Mouse (Mus musculus): Measurements from ENCODE around the gene Vmn1r117. TPM values are rescaled to one million over a fixed set of nuclear protein-coding genes. Genes with fewer than 3 reads are reported as not detected.
"Not testable (repeated sequence)": the region's sequence is repeated elsewhere in the genome, so short reads cannot be mapped to it uniquely, and the experiment has no call there.

Vmn1r117 gene
- total RNA-seq (2014; rRNA removed) (not detected in 2 replicates), polyA plus RNA-seq (2015; fragmentation: Nextera tagmentation; extraction: Ambion mirVana) (not detected in 2 replicates)

DNA sequence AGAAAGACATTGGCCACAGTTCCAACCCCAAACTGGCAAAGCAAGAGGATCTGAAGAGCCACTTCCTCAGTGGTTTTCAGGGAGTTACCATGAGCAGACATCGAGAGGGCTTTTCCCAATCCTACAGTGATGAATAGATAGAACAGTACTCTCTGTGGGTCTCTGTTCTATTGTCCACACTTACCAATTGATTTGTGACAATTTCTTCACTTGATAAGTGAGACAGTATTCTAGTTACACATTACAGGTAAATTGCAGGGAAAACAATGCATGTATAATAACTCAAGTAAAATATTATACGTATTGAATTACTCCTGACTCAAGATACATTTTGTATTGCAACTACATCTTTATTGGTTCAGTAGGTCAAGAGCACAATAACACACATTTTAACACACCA lies at the start of gene Vmn1r117:
Gene Vmn1r117 (minus strand): TSS at position 101 of the 400 bp plus-strand sequence.
- H3K27me3 ChIP-seq (ENCODE audit: insufficient read depth, low read length); ATAC-seq; H3K4me3 ChIP-seq (ENCODE audit: low read depth, low read length); H3K9ac ChIP-seq; H3K27ac ChIP-seq (ENCODE audit: low read depth, low read length); H3K4me1 ChIP-seq (ENCODE audit: insufficient read depth); H3K9me3 ChIP-seq (ENCODE audit: low read length); DNase-seq; H3K36me3 ChIP-seq (ENCODE audit: insufficient read depth); H3K4me2 ChIP-seq (ENCODE audit: low read depth): not testable (repeated sequence)
- WGBS: no CpG with 5 or more reads among the region's 2 CpGs

DNA sequence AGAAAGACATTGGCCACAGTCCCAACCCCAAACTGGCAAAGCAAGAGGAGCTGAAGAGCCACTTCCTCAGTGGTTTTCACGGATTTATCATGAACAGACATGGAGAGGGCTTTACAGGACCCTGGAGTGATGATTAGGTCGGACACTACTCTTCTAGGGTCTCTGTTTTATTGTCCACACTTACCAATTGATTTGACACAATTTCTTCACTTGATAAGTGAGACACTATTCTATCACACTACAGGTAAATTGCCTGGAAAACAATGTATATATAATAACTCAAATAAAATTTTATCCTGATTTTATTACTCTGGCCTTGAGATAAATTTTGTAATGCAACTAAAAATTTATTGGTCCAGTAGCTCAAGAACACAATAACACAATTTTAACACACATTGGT lies 28.3 kb upstream of the Vmn1r117 start, which contains the start of gene Vmn1r118:
Gene Vmn1r118 (minus strand): TSS at position 101 of the 400 bp plus-strand sequence.
- H3K27me3 ChIP-seq (ENCODE audit: insufficient read depth, low read length); ATAC-seq; H3K4me1 ChIP-seq (ENCODE audit: insufficient read depth); H3K9ac ChIP-seq; H3K27ac ChIP-seq (ENCODE audit: low read depth, low read length); H3K4me3 ChIP-seq (ENCODE audit: low read depth, low read length); H3K36me3 ChIP-seq (ENCODE audit: insufficient read depth); H3K4me2 ChIP-seq (ENCODE audit: low read depth); H3K9me3 ChIP-seq (ENCODE audit: low read length); DNase-seq: not testable (repeated sequence)
- WGBS: no CpG with 5 or more reads among the region's 2 CpGs

DNA sequence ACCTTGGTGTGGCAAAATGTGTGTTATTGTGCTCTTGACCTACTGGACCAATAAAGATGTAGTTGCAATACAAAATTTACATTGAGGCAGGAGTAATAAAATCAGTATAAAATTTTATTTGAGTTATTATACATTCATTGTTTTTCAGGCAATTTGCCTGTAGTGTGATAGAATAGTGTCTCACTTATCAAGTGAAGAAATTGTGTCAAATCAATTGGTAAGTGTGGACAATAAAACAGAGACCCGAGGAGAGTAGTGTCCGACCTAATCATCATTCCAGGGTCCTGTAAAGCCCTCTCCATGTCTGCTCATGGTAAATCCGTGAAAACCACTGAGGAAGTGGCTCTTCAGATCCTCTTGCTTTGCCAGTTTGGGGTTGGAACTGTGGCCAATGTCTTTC lies 12.0 kb downstream of the Vmn1r117 start, which contains the start of gene Vmn1r116:
Gene Vmn1r116 (plus strand): TSS at position 301 of the 400 bp plus-strand sequence.
- not testable (repeated sequence) for ATAC-seq; H3K36me3 ChIP-seq (ENCODE audit: insufficient read depth); H3K9ac ChIP-seq; H3K27ac ChIP-seq (ENCODE audit: low read depth, low read length); H3K4me2 ChIP-seq (ENCODE audit: low read depth); H3K9me3 ChIP-seq (ENCODE audit: low read length); DNase-seq; H3K4me3 ChIP-seq (ENCODE audit: low read depth, low read length); H3K4me1 ChIP-seq (ENCODE audit: insufficient read depth); H3K27me3 ChIP-seq (ENCODE audit: insufficient read depth, low read length)
- 55% methylated on average over 3 of the region's 3 CpGs for WGBS

DNA sequence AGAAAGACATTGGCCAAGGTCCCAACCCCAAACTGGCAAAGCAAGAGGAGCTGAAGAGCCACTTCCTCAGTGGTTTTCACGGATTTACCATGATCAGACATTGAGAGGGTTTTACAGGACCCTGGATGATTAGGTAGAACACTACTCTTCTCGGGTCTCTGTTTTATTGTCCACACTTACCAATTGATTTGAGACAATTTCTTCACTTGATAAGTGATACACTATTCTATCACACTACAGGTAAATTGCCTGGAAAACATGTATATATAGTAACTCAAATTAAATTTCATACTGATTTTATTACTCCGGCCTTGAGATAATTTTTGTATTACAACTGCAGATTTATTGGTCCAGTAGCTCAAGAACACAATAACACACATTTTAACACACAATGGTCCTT lies 39.0 kb downstream of the Vmn1r117 start, which contains the start of gene Vmn1r115:
Gene Vmn1r115 (minus strand): TSS at position 101 of the 400 bp plus-strand sequence.
- H3K27ac ChIP-seq (ENCODE audit: low read depth, low read length); H3K4me1 ChIP-seq (ENCODE audit: insufficient read depth); H3K36me3 ChIP-seq (ENCODE audit: insufficient read depth); H3K4me3 ChIP-seq (ENCODE audit: low read depth, low read length); H3K9ac ChIP-seq; H3K4me2 ChIP-seq (ENCODE audit: low read depth); ATAC-seq; H3K9me3 ChIP-seq (ENCODE audit: low read length); DNase-seq; H3K27me3 ChIP-seq (ENCODE audit: insufficient read depth, low read length): not testable (repeated sequence)
- WGBS: 100% methylated on average over 1 of the region's 3 CpGs

Other genes starting within 250 kb of the Vmn1r117 start
- not detected in 2 replicates for gene Vmn1r107, start 215.2 kb downstream of the Vmn1r117 start, total RNA-seq (2014; rRNA removed)
- not detected in 2 replicates for gene Vmn1r107, start 215.2 kb downstream of the Vmn1r117 start, polyA plus RNA-seq (2015; fragmentation: Nextera tagmentation; extraction: Ambion mirVana)
- not detected in 2 replicates for gene Vmn1r111, start 180.9 kb downstream of the Vmn1r117 start, total RNA-seq (2014; rRNA removed)
- gene Vmn1r111, start 180.9 kb downstream of the Vmn1r117 start, polyA plus RNA-seq (2015; fragmentation: Nextera tagmentation; extraction: Ambion mirVana): not detected in 2 replicates
- gene Gm10668, start 153.5 kb downstream of the Vmn1r117 start, total RNA-seq (2014; rRNA removed): not detected in 2 replicates
- gene Gm10668, start 153.5 kb downstream of the Vmn1r117 start, polyA plus RNA-seq (2015; fragmentation: Nextera tagmentation; extraction: Ambion mirVana): not detected in 2 replicates
- gene Vmn1r112, start 112.9 kb downstream of the Vmn1r117 start, total RNA-seq (2014; rRNA removed): not detected in 2 replicates
- not detected in 2 replicates for gene Vmn1r112, start 112.9 kb downstream of the Vmn1r117 start, polyA plus RNA-seq (2015; fragmentation: Nextera tagmentation; extraction: Ambion mirVana)
- gene Vmn1r113, start 96.8 kb downstream of the Vmn1r117 start, total RNA-seq (2014; rRNA removed): not detected in 2 replicates
- not detected in 2 replicates for gene Vmn1r113, start 96.8 kb downstream of the Vmn1r117 start, polyA plus RNA-seq (2015; fragmentation: Nextera tagmentation; extraction: Ambion mirVana)
- not detected in 2 replicates for gene Vmn1r114, start 71.9 kb downstream of the Vmn1r117 start, total RNA-seq (2014; rRNA removed)
- gene Vmn1r114, start 71.9 kb downstream of the Vmn1r117 start, polyA plus RNA-seq (2015; fragmentation: Nextera tagmentation; extraction: Ambion mirVana): not detected in 2 replicates
- gene Vmn1r115, start 39.1 kb downstream of the Vmn1r117 start, total RNA-seq (2014; rRNA removed): not detected in 2 replicates
- not detected in 2 replicates for gene Vmn1r115, start 39.1 kb downstream of the Vmn1r117 start, polyA plus RNA-seq (2015; fragmentation: Nextera tagmentation; extraction: Ambion mirVana)
- gene Vmn1r116, start 11.9 kb downstream of the Vmn1r117 start, total RNA-seq (2014; rRNA removed): not detected in 2 replicates
- gene Vmn1r116, start 11.9 kb downstream of the Vmn1r117 start, polyA plus RNA-seq (2015; fragmentation: Nextera tagmentation; extraction: Ambion mirVana): not detected in 2 replicates
- not detected in 2 replicates for gene Vmn1r118, start 28.2 kb upstream of the Vmn1r117 start, total RNA-seq (2014; rRNA removed)
- gene Vmn1r118, start 28.2 kb upstream of the Vmn1r117 start, polyA plus RNA-seq (2015; fragmentation: Nextera tagmentation; extraction: Ambion mirVana): not detected in 2 replicates
- not detected in 2 replicates for gene Vmn1r119, start 128.3 kb upstream of the Vmn1r117 start, total RNA-seq (2014; rRNA removed)
- not detected in 2 replicates for gene Vmn1r119, start 128.3 kb upstream of the Vmn1r117 start, polyA plus RNA-seq (2015; fragmentation: Nextera tagmentation; extraction: Ambion mirVana)
- gene Vmn1r120, start 169.7 kb upstream of the Vmn1r117 start, total RNA-seq (2014; rRNA removed): not detected in 2 replicates
- not detected in 2 replicates for gene Vmn1r120, start 169.7 kb upstream of the Vmn1r117 start, polyA plus RNA-seq (2015; fragmentation: Nextera tagmentation; extraction: Ambion mirVana)
- gene Vmn1r121, start 214.4 kb upstream of the Vmn1r117 start, total RNA-seq (2014; rRNA removed): not detected in 2 replicates
- not detected in 2 replicates for gene Vmn1r121, start 214.4 kb upstream of the Vmn1r117 start, polyA plus RNA-seq (2015; fragmentation: Nextera tagmentation; extraction: Ambion mirVana)